Mouse (Mus musculus): ENCODE data around the gene Phf10. TPM values are rescaled to one million over a fixed set of nuclear protein-coding genes. Genes with fewer than 3 reads are reported as not detected.

The Phf10 gene
- total RNA-seq, 4 experiments from 2014 or later: 45.6 to 49.7 (median 47.5) TPM

Other genes starting within 250 kb of the Phf10 start
- gene Wdr27, start 18.1 kb downstream of the Phf10 start, total RNA-seq (2022): 1 to 10 TPM in 2 of 4 experiments, under 1 TPM in 2; 0.54 to 1.5 (median 1.0) TPM
- gene 1600012H06Rik, start 18.1 kb downstream of the Phf10 start, total RNA-seq (2022): 10 to 100 TPM; 10.5 to 11.9 (median 11.0) TPM
- 1 to 10 TPM; 1.7 to 2.8 (median 2.5) TPM for gene 9030025P20Rik, start 17.2 kb upstream of the Phf10 start, total RNA-seq (2022)
- gene Gm3417, start 17.5 kb upstream of the Phf10 start, total RNA-seq (2022): under 1 TPM in 1 of 4 experiments, not detected in 3; 0.75 TPM
- gene Gm3435, start 48.9 kb upstream of the Phf10 start, total RNA-seq (2022): 1 to 10 TPM in 3 of 4 experiments, under 1 TPM in 1; 0.68 to 3.5 (median 2.2) TPM
- 10 to 100 TPM; 21.6 to 33.2 (median 27.0) TPM for gene Ermard, start 79.9 kb upstream of the Phf10 start, total RNA-seq (2022)
- not detected for gene Tcte3, start 80.2 kb upstream of the Phf10 start, total RNA-seq (2022)
- 1 to 10 TPM in 2 of 4 experiments, under 1 TPM in 2; 0.55 to 1.4 (median 1.1) TPM for gene Gm3448, start 80.3 kb upstream of the Phf10 start, total RNA-seq (2022)

All from heart, adult 8-10 months (tissue).